Mouse (Mus musculus) G1E (cell line): ENCODE measurements around the gene Setx. TPM values are rescaled to one million over a fixed set of nuclear protein-coding genes. Genes with fewer than 3 reads are reported as not detected.

Source experiments
- ATAC-seq: 2 replicates; pipeline ENCODE4 v1.8.0; 2016; ENCODE audit warnings: mild to moderate bottlenecking; ENCODE audit not compliant: insufficient number of reproducible peaks, poor library complexity, low FRiP score, severe bottlenecking; ENCODE audit errors: extremely low read depth
- DNase-seq: peaks from one replicate; pipeline ENCODE4 v3.0.0; 2012; ENCODE audit warnings: low spot score
- H3K27me3 ChIP-seq: 2 replicates; pipeline ENCODE4 v1.6.1; 2012; ENCODE audit warnings: mild to moderate bottlenecking, low read length, inconsistent platforms; ENCODE audit not compliant: insufficient read depth
- H3K36me3 ChIP-seq: replicated peaks from 2 replicates; pipeline ENCODE3; 2012; ENCODE audit warnings: mild to moderate bottlenecking, inconsistent platforms
- H3K4me1 ChIP-seq: 2 replicates; pipeline ENCODE4 v1.6.1; 2012; ENCODE audit warnings: low read depth, low read length, inconsistent platforms, mixed read lengths; ENCODE audit not compliant: insufficient read depth
- H3K4me3 ChIP-seq: 2 replicates; pipeline ENCODE4 v1.5.1; 2012; ENCODE audit warnings: low read depth, mild to moderate bottlenecking, inconsistent platforms, low read length, moderate library complexity, mixed read lengths
- H3K9me3 ChIP-seq: replicated peaks from 2 replicates; pipeline ENCODE4 v1.6.1; 2012; ENCODE audit warnings: inconsistent platforms
- CTCF ChIP-seq: IDR thresholded peaks from 2 replicates; pipeline ENCODE4 v1.5.1; 2012; ENCODE audit warnings: low read depth, low read length, inconsistent platforms, mixed read lengths
- GATA1 ChIP-seq: IDR thresholded peaks from 2 replicates; pipeline ENCODE4 v1.6.1; 2012; ENCODE audit warnings: borderline replicate concordance, low read length, inconsistent platforms, mixed read lengths
- GATA2 ChIP-seq: IDR thresholded peaks from 2 replicates; pipeline ENCODE4 v1.6.1; 2012; ENCODE audit warnings: low read depth, low read length, inconsistent platforms, borderline replicate concordance
- POLR2AphosphoS5 ChIP-seq: IDR thresholded peaks from 2 replicates; pipeline ENCODE4 v1.6.1; 2012; ENCODE audit warnings: low read depth, low read length, inconsistent platforms; ENCODE audit not compliant: insufficient replicate concordance
- TAL1 ChIP-seq: conservative IDR thresholded peaks from 2 replicates; pipeline ENCODE4 v1.6.1; 2012; ENCODE audit warnings: low read depth, low read length, inconsistent platforms, mixed read lengths
- polyA plus RNA-seq: library from polyadenylated mRNA; stranded (reverse); fragments of >175 nt; gene quantifications from 2 replicates; pipeline ENCODE4 v1.2.3, GENCODE M21; 2012
- total RNA-seq, 2 experiments: library from RNA; stranded (forward) in 1 of 2; stranded (reverse) in 1 of 2; fragments of 200-1000 nt in 1 of 2; fragments of >200 nt in 1 of 2; fragmentation: Nextera tagmentation in 1 of 2; gene quantifications; 2 replicates each; pipeline ENCODE4 v1.2.3; 2014 to 2017

Gene Setx
- total and polyA plus RNA-seq, 3 experiments, result 7.3 to 72.9 (median 47.0) TPM

- TF ChIP-seq TAL1, result no peak
- TF ChIP-seq CTCF, result no peak
- TF ChIP-seq GATA2, result no peak
- no peak for TF ChIP-seq GATA1
- TF ChIP-seq POLR2AphosphoS5, result no peak
- peaks cover 41% of the 10 kb centered on the region for H3K27me3 ChIP-seq
- no peaks in the 10 kb centered on the region for H3K9me3 ChIP-seq
- ATAC-seq, result no peak
- H3K4me3 ChIP-seq, result no peak overlapping the region
- H3K4me1 ChIP-seq, result no peaks in the 10 kb centered on the region
- DNase-seq, result no peak
- no peaks in the 10 kb centered on the region for H3K36me3 ChIP-seq
Observed at GRCm38 (mm10) chr2:29201223-29201955, 77.4 kb downstream of the Setx start.

DNA sequence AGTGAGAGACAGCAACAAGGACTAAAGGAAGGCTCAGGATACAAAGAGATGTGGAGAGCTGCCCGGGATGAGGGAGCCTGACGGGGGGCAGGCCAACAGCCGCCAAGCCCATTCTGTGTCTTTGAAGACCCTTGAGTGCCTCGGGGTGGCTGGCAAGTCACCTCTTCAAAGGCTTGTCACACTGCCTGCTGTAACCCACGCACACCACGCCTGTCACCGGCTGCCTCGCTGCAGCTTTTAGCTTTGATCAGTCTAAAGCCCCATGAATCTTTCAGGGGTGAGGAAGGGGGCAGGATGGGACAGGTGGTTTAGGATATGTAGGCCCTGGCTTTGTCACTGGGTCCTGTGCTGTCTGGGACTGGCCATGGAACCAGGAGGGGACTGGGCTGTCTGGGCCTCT is 82.2 kb downstream of the Setx start:
- TF ChIP-seq GATA1 (no peak), POLR2AphosphoS5 (no peak), TAL1 (no peak), GATA2 (no peak), CTCF (no peak)
- H3K36me3 ChIP-seq, result no peaks in the 10 kb centered on the region
- H3K27me3 ChIP-seq, result peaks cover 34% of the 10 kb centered on the region
- H3K9me3 ChIP-seq, result no peaks in the 10 kb centered on the region
- no peak overlapping the region for H3K4me3 ChIP-seq
- H3K4me1 ChIP-seq, result no peaks in the 10 kb centered on the region
- DNase-seq (no peak), ATAC-seq (no peak)

DNA sequence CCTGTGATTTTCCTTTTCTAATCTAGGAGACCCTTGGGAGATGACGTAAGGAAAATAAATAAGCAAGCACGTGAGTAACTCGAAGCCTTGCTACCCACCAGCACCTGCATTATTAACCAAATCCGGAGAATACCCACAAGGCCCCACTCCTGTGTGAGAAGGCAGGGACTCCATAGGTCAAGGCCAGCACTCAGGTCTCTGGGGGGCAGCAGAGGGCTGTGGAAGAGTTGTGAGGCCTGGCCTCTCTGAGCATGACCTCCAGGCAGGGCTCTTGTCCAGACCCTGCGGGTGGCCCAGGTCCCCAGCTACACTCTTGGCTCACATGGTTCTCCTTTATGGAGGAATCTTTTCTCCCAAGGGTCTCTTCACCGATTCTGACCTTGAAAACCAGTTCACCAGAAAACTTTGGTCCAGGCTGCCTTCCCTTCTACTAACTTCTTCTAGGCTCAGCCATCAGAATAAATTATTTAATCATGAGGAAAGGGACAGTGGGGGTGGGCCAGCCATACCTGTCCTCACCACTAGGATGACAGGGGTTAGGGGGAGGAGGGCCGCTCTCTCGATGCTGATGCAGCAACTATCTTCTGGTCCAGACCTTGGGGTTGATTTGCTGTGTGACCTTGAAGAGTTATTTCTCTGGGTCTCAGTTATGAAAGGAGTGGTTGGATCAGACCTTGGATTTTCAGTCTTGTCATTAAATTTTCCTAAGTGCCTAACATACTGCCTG is 92.5 kb downstream of the Setx start:
- no peak for ATAC-seq
- no peak for DNase-seq
- peaks cover 24% of the 10 kb centered on the region for H3K27me3 ChIP-seq

GRCm38 (mm10) chr2:29217042-29217441 is 93.1 kb downstream of the Setx start:
- H3K4me3 ChIP-seq, result no peak overlapping the region
- no peaks in the 10 kb centered on the region for H3K9me3 ChIP-seq
- DNase-seq (no peak), ATAC-seq (no peak)
- H3K36me3 ChIP-seq, result no peaks in the 10 kb centered on the region
- peaks cover 24% of the 10 kb centered on the region for H3K27me3 ChIP-seq
- no peak for TF ChIP-seq CTCF
- no peak for TF ChIP-seq GATA2
- no peak for TF ChIP-seq GATA1
- TF ChIP-seq TAL1, result no peak
- TF ChIP-seq POLR2AphosphoS5, result no peak
- H3K4me1 ChIP-seq, result no peaks in the 10 kb centered on the region

More for the DNA sequence above, 92.5 kb downstream of the Setx start:
- no peaks in the 10 kb centered on the region for H3K4me1 ChIP-seq
- H3K9me3 ChIP-seq, result no peaks in the 10 kb centered on the region
- H3K4me3 ChIP-seq, result no peak overlapping the region
- TF ChIP-seq TAL1, result no peak
- TF ChIP-seq CTCF, result no peak
- no peak for TF ChIP-seq GATA2
- TF ChIP-seq GATA1, result no peak
- TF ChIP-seq POLR2AphosphoS5, result no peak
- H3K36me3 ChIP-seq, result no peaks in the 10 kb centered on the region

DNA sequence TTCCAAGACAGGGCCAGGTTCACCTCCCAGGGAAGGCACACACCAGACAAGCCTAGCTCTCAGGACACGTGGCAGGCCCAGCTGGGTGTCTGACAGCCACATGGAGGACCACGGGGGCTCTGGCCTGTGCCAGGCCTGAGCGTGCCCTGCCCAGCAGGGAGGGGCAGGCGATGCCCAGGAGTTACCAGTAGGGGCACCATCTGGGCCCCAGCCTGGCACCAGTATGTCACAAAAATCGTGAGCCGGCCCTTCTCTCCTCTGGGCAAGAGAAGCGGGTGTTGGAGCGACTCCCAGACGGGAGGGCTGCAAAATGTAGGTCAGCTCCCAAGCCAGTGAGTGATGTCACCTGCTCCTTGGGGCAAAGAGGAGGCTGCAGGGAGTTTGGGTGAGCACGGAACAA is 93.9 kb downstream of the Setx start:
- Histone ChIP-seq H3K27me3 (peaks cover 22% of the 10 kb centered on the region), H3K4me3 (no peak overlapping the region), H3K9me3 (no peaks in the 10 kb centered on the region), H3K36me3 (no peaks in the 10 kb centered on the region), H3K4me1 (no peaks in the 10 kb centered on the region)
- ATAC-seq (no peak), DNase-seq (no peak)
- TF ChIP-seq POLR2AphosphoS5 (no peak), TAL1 (no peak), GATA2 (no peak), GATA1 (no peak), CTCF (no peak)

DNA sequence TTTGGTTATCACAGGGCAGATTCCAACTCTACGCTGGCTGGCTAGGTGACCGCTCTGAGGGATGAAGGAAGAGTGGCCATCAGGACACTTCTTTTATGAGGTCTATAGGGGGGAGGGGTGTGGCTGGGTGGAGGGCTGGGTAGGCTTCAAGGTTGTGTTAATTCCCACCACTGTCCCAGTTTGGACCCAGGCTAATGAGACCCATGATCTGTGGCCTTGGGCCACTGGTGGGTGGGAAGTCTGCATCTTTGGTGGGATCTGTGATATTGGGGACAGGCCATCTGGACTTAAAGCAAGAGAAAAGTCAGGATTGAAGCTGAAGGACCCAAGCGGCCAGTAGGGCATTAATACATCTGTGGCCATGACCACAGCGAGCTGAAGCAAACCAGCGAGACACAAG is 94.8 kb downstream of the Setx start:
- no peak for ATAC-seq
- DNase-seq, result no peak
- Histone ChIP-seq H3K36me3 (no peaks in the 10 kb centered on the region), H3K4me3 (no peak overlapping the region), H3K27me3 (peaks cover 19% of the 10 kb centered on the region; the same call in 1 of the 2 replicates), H3K4me1 (no peaks in the 10 kb centered on the region), H3K9me3 (no peaks in the 10 kb centered on the region)
- TF ChIP-seq CTCF (no peak), POLR2AphosphoS5 (no peak), GATA1 (no peak), GATA2 (no peak), TAL1 (no peak)
